Mouse (Mus musculus) erythroblast, embryonic 14.5 days (primary cell): ENCODE data around the gene Nhs.

Experiments
- GATA1 ChIP-seq: IDR thresholded peaks from 2 replicates; pipeline ENCODE4 v1.6.1; 2012; ENCODE audit warnings: low read length, inconsistent platforms, mixed read lengths
- TAL1 ChIP-seq: IDR thresholded peaks from 3 replicates; pipeline ENCODE4 v1.6.1; 2012; ENCODE audit warnings: low read length, inconsistent platforms, mixed read lengths

DNA sequence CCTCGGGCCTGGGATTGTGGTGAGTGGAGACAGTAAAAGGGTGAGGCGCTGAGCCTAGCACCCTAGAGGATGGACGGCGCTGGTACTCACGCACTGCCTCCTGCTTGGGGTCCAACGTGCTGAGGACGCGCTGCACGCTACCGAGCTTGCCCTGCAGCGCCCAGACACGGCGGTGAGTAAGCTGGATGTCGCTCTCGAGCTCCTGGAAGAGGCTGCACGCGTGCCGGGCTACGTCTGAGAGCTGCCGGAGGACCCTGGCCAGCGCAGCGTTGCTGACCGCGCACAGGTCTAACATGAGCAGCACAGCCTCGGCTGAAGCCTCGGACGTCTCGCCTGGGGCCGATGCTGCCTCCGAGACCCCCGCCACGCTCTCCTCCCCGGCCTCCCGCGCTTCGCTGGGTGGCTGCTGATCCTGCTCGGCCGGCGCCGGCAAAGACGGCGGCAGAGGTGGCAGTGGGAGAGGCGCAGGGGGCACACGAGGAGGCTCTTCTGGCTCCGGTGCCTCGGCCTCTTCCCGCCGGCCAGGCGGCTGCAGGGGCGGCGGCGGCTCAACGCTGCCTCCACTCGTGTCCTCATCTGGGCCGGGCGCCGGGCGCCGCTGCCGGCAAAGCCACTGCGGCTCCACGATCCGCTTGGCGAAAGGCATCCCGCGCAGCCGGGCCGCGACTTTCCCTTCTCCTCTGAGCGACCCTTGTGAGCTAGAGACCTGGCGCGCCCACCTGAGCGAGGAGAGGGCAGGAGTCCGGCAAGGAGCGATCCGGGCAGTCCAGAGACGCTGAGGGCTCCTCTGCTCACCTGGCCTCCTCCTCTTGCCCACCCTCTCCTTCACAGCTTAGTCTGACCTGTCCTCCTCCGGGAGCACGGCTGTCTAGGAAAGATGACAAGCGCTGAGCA is 540 bp downstream of the Nhs start:
- TF ChIP-seq GATA1 (no peak), TAL1 (no peak)
